Mouse (Mus musculus) hindbrain, embryonic 11.5 days (tissue): ENCODE measurements at regions not wholly inside any gene's neighbourhood (a gene's known extent, or its start where the extent isn't known, plus 50 kb on each side); places are given as distances from the start of the nearest gene placed in this dataset.

Source experiments
- ATAC-seq: fragments of 200-750 bp; cut with Nextera tagmentation; 2 replicates; pipeline ENCODE4 v1.8.0; 2017; ENCODE audit warnings: mild to moderate bottlenecking, moderate TSS enrichment, moderate library complexity; ENCODE audit not compliant: low FRiP score
- DNase-seq: peaks from one replicate; pipeline ENCODE4 v3.0.0-alpha.2; 2015; ENCODE audit warnings: low spot score
- H3K27ac ChIP-seq: fragments of 300-500 bp; sonication (generic); 2 replicates; pipeline ENCODE4 v1.5.1; 2014; ENCODE audit warnings: mild to moderate bottlenecking, low read depth, low read length
- H3K27me3 ChIP-seq: fragments of 300-500 bp; sonication (generic); 2 replicates; pipeline ENCODE4 v1.6.1; 2014; ENCODE audit warnings: mild to moderate bottlenecking, low read length, moderate library complexity, mixed read lengths; ENCODE audit not compliant: control insufficient read depth, insufficient read depth
- H3K36me3 ChIP-seq: fragments of 300-500 bp; sonication (generic); 2 replicates; pipeline ENCODE4 v1.6.1; 2014; ENCODE audit warnings: mild to moderate bottlenecking, low read length, moderate library complexity, mixed read lengths; ENCODE audit not compliant: control insufficient read depth, insufficient read depth
- H3K4me1 ChIP-seq: fragments of 300-500 bp; sonication (generic); replicated peaks from 2 replicates; pipeline ENCODE4 v1.6.1; 2014; ENCODE audit warnings: low read length, mixed read lengths; ENCODE audit not compliant: control insufficient read depth, insufficient read depth
- H3K4me2 ChIP-seq: fragments of 300-500 bp; sonication (generic); replicated peaks from 2 replicates; pipeline ENCODE4 v1.6.1; 2014; ENCODE audit warnings: mild to moderate bottlenecking, low read depth, low read length
- H3K4me3 ChIP-seq: fragments of 300-500 bp; sonication (generic); 2 replicates; pipeline ENCODE4 v1.5.1; 2014; ENCODE audit warnings: low read depth, low read length
- H3K9ac ChIP-seq: fragments of 300-500 bp; sonication (generic); 2 replicates; pipeline ENCODE4 v1.6.1; 2014; ENCODE audit warnings: low read depth, low read length
- H3K9me3 ChIP-seq: fragments of 300-500 bp; sonication (generic); 2 replicates; pipeline ENCODE4 v1.6.1; 2016; ENCODE audit warnings: low read length; ENCODE audit not compliant: control insufficient read depth
- WGBS: fragments of 180-500 bp; shearing (Covaris S2); extraction: QIAGEN DNeasy Blood & Tissue Kit; methylation state at CpG from one replicate; pipeline ENCODE4 v1.1.7; 2014; 5-methylcytosine and 5-hydroxymethylcytosine counted together

GRCm38 (mm10) chr13:106100239-106100638 is 656.8 kb downstream of the Htr1a start:
- Histone ChIP-seq H3K4me3 (no peak overlapping the region), H3K27me3 (no peaks in the 10 kb centered on the region), H3K36me3 (no peaks in the 10 kb centered on the region), H3K9me3 (no peaks in the 10 kb centered on the region), H3K4me1 (no peaks in the 10 kb centered on the region), H3K4me2 (no peak overlapping the region), H3K27ac (no peak overlapping the region), H3K9ac (no peak overlapping the region)
- DNase-seq (no peak), ATAC-seq (no peak)
- 76% methylated on average over 2 of the region's 2 CpGs for WGBS

- 83% methylated on average over 2 of the region's 2 CpGs for WGBS
- Histone ChIP-seq H3K4me3 (no peak overlapping the region), H3K27ac (no peak overlapping the region), H3K27me3 (no peaks in the 10 kb centered on the region), H3K4me1 (no peaks in the 10 kb centered on the region), H3K36me3 (no peaks in the 10 kb centered on the region), H3K4me2 (no peak overlapping the region), H3K9me3 (no peaks in the 10 kb centered on the region), H3K9ac (no peak overlapping the region)
- DNase-seq = no peak
- no peak for ATAC-seq
Measured at GRCm38 (mm10) chr13:106142128-106142527, 698.7 kb downstream of the Htr1a start.

GRCm38 (mm10) chr13:106166377-106166776 is 722.9 kb downstream of the Htr1a start:
- Histone ChIP-seq H3K9me3 (no peaks in the 10 kb centered on the region), H3K27me3 (no peaks in the 10 kb centered on the region), H3K4me2 (no peak overlapping the region), H3K36me3 (no peaks in the 10 kb centered on the region), H3K27ac (no peak overlapping the region), H3K4me3 (no peak overlapping the region), H3K4me1 (no peaks in the 10 kb centered on the region), H3K9ac (no peak overlapping the region)
- DNase-seq = no peak
- 81% methylated on average over 3 of the region's 3 CpGs for WGBS
- no peak for ATAC-seq

- H3K4me3 ChIP-seq = no peak overlapping the region
- no peaks in the 10 kb centered on the region for H3K36me3 ChIP-seq
- no peak overlapping the region for H3K27ac ChIP-seq
- no peaks in the 10 kb centered on the region for H3K27me3 ChIP-seq
- no peak overlapping the region for H3K9ac ChIP-seq
- H3K9me3 ChIP-seq = no peaks in the 10 kb centered on the region
- H3K4me1 ChIP-seq = no peaks in the 10 kb centered on the region
- DNase-seq (no peak), ATAC-seq (no peak; the same call in 1 of the 2 replicates)
- H3K4me2 ChIP-seq = no peak overlapping the region
- 57% methylated on average over 4 of the region's 4 CpGs for WGBS
Measured at GRCm38 (mm10) chr13:106173377-106173776, 729.9 kb downstream of the Htr1a start.

- DNase-seq = no peak
- H3K27ac ChIP-seq = no peak overlapping the region
- no peaks in the 10 kb centered on the region for H3K27me3 ChIP-seq
- no peaks in the 10 kb centered on the region for H3K4me1 ChIP-seq
- no peak for ATAC-seq
- H3K36me3 ChIP-seq = no peaks in the 10 kb centered on the region
- H3K4me3 ChIP-seq = no peak overlapping the region
- 79% methylated on average over 4 of the region's 4 CpGs for WGBS
- H3K9me3 ChIP-seq = no peaks in the 10 kb centered on the region
- no peak overlapping the region for H3K9ac ChIP-seq
- H3K4me2 ChIP-seq = no peak overlapping the region
Measured at GRCm38 (mm10) chr13:106174321-106174720, 730.9 kb downstream of the Htr1a start.

- WGBS = 62% methylated on average over 3 of the region's 3 CpGs
- peak; percentile 69 for ATAC-seq
Measured at GRCm38 (mm10) chr13:106180734-106181133, 737.3 kb downstream of the Htr1a start.

More at GRCm38 (mm10) chr13:106180734-106181133, 737.3 kb downstream of the Htr1a start:
- Histone ChIP-seq H3K27me3 (no peaks in the 10 kb centered on the region), H3K36me3 (no peaks in the 10 kb centered on the region), H3K9me3 (no peaks in the 10 kb centered on the region), H3K4me2 (no peak overlapping the region), H3K9ac (no peak overlapping the region), H3K27ac (no peak overlapping the region), H3K4me3 (no peak overlapping the region), H3K4me1 (no peaks in the 10 kb centered on the region)
- DNase-seq = no peak
